Mouse (Mus musculus) spleen, postnatal 14 days (tissue): ENCODE measurements around the gene Dhx30.
"Not testable (repeated sequence)": the region's sequence is repeated elsewhere in the genome, so short reads cannot be mapped to it uniquely, and the experiment has no call there.

ENCODE experiments used
- DNase-seq, 2 experiments: peaks; one replicate each; pipeline ENCODE4 v3.0.0; 2021 to 2022; ENCODE audit warnings: low spot score in 2 of 2

Dhx30 gene

DNA sequence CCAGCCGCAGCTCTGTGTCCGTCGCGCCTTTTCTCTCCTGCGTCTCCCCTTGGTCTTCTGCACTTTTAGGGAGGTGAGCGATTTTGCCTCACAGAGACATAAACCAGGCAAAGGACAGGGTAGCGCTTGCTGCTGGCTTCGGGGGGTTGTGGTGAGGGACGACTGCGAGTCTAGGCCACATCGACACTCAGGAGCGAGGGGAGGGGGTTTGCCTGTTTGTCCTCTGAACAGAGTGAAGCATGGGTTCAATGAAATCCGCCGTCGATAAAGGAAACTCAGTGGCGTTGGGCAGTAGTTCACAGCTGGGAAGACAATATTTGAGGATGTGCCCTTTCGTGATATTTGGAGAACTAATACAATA is at the start of gene Dhx30:
Dhx30 (minus strand) TSS at position 52 of the 361 bp plus-strand sequence.
- DNase-seq = no peak

DNA sequence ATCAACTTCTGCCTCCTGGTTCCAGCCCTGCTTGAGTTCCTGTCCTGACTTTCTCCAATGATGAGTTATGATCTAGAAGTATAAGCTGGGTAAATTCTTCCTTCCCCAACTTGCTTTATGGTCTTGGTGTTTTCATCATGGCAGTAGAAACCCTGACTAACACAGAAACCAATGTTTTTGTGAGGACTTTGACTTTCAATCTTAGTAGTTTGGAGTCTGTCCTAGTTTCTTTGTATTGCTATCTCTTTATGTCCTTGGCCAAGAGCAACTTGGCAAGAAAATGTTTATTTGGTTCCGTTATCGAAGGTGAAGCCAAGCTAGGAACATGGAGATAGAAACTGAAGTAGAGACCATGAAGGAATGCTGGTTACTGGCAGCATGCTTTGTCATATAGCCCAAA is 45.4 kb upstream of the Dhx30 start:
- no peak for DNase-seq

DNA sequence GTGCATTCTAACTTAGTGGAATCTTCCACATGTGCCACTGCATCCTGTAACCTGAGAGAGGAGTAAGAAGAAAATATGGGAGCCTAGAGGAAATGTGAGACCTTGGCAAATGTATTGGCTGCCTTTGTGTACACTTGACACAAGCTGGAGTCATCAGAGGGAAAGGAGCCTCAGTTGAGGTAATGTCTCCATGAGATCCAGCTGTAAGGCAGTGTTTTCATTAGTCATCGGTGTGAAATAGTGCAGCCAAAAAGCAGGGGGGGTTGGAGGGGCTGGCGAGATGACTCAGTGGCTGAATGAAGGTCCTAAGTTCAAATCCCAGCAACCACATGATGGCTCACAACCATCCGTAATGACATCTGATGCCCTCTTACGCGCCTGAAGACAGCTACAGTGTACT is 44.8 kb upstream of the Dhx30 start:
- no peak for DNase-seq

DNA sequence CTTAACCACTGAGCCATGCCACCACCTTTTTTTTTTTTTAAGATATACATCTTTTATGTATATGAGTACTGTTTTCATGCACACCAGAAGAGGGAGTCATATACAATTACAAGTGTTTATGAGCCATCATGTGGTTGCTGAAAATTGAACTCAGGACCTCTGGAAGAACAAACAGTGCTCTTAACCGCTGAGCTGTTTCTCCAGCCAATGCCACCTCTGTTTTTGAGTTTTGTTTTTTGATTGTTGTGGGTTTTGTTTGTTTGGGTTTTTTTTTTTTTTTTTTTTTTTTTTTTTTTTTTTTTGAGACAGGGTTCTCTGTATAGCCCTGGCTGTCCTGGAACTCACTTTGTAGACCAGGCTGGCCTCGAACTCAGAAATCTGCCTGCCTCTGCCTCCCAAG is 42.9 kb upstream of the Dhx30 start:
- DNase-seq = not testable (repeated sequence)

DNA sequence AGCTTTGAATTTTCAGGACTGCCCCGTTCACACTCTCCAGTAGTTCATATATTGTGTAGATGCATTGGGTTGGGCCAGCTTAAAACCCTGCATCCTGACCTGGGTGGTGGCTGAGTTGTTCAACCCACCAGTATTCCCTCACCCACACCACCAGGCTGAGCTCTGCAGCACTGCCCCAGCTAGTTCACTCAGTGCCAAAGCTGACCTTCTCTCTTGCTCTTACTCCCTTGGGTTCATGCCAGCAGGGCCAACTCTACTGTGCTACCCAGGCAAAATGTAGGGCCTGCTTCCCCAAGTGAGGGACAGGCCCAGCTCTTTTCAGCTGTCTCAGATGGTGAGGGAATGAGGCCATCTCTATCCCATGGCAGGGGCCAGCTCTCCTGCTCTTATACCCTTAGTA is 41.4 kb upstream of the Dhx30 start:
- DNase-seq = no peak

DNA sequence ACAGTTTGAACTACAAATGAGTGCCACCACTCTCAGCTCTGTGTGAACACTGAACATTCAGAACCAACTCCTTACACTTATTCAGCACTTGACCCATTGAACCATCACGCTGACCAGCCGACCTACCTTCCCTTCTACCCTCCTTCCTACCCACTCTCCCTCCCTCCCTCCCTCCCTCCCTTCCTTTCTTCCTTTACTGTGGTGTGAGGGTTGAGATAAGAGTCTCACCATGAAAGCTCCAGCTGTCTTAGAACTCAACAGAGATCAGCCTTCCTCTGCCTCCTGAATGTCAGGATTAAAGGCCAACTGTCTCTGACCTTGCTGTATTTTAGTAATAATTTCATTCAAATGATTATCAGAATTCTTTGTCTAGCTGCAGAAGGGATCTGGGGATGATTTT is 31.0 kb upstream of the Dhx30 start:
- no peak for DNase-seq

DNA sequence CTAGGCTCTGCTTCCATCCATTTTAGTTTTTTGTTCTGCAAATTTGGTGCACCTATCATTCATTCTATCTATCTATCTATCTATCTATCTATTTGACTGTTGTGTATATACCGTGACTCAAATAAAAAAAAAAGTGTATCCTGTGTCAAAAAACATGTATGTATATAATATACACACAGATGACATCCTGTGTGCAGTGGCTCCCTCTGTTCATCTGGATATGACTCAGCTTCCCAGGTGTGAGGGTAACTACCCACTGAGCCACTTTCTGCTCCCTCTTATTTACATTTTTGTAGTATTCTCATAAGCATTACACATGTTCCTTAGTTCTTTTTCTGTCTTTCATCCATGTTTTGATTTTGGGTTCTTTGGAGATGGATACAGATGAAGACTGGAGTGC is 24.5 kb upstream of the Dhx30 start:
- DNase-seq = no peak

DNA sequence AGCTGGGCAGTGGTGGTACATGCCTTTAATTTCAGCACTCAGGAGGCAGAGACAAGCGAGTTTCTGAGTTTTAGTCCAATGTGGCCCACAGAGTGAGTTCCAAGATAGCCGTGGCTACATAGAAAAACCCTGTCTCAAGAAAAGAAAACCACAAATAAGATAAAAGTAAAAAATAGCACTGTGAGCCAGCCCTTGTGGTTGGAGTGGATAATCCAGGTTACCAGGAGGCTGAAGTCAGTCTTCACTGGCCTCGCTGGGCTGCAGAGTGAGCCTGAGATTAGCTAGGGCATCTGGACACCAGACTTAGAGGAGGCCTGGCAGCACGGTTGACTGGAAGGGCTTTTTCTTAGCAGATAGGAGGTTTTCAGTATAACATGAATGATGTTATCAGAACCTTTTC is 21.5 kb upstream of the Dhx30 start:
- no peak for DNase-seq

DNA sequence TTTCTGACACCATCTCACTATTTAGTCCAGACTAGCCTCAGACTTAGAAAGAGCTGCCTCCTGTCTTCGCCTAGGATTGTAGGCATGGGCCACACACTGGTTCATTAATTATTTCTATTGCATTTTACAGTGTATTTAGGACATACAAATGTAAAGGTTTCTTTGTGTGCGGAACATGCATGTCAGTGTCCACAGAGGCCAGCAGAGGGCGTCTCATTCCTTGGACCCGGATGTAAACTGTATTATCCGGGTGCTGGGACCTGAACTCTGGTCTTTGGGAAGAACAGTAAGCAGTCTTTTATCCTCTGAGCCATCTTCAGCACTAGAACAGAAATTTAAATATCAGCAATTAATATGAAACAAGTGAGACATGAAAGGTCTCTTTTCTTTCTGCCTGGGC is 16.5 kb upstream of the Dhx30 start:
- no peak for DNase-seq

DNA sequence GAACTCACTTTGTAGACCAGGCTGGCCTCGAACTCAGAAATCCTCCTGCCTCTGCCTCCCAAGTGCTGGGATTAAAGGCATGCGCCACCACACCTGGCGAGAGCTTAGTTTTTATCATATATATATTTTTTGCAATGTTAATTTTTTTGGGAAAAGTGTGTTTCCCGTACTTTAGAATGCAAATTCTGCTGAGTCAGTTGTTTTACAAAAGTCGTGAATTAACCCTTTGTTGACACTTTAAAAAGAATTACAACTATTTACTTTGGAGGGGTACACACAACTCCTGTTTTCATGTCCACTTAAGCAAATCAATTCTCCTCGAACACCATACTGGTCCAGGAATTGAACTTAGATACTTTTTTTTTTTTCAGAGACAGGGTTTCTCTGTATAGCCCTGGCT is 15.3 kb upstream of the Dhx30 start:
- DNase-seq = no peak

DNA sequence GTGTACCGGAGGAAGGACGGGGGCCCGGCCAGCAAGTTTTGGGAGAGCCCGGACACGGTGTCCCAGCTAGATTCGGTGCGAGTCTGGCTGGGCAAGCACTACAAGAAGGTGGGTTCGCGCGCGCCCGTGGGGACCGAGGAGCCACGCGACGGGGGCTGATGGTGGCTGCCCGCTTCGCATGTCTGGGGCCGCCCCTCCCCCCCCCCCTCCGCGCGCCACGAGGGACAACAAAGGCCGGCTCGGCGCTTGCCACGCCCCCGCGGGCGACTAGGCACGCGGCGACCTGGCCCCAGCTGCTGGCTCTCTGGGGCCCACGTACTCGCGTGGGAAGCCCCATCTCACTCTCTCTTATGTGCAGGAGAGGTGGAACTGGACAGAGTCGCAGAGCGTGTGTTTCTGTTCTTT is 14.6 kb upstream of the Dhx30 start:
- peak in 1 of 2 experiments; percentile 42 for DNase-seq

DNA sequence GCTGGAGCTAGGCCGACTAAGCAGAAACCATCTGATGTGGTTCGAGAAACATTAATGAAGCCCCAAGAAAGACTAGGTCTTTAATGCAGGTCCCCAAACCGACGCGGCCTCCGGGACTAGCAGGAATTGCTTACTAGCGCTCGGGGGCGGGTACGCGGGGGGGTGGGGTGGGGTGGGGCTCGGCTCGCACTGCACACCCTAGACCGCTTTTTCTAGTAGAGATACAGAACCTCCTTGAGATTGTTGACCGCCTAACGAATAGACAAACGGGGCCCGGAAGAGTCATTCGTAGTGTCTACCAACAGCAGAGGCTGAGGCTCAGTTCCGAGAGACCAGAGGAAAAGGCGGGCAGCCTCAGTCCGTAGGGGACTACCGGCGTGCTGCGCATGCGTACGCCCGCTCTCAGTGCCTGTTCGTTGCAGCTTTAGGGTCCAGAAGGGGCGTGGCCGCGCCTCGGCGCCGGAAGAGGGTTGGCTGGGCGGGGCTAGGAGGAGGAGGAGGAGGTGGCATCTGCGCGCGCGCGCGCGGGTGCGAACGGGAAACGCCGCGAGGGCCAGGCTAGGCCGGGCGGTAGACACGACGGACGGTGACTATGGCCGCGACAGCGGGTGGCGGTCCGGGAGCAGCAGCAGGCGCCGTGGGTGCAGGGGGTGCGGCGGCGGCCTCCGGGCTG is 14.0 kb upstream of the Dhx30 start:
- peak; percentile 99 to 100 for DNase-seq

DNA sequence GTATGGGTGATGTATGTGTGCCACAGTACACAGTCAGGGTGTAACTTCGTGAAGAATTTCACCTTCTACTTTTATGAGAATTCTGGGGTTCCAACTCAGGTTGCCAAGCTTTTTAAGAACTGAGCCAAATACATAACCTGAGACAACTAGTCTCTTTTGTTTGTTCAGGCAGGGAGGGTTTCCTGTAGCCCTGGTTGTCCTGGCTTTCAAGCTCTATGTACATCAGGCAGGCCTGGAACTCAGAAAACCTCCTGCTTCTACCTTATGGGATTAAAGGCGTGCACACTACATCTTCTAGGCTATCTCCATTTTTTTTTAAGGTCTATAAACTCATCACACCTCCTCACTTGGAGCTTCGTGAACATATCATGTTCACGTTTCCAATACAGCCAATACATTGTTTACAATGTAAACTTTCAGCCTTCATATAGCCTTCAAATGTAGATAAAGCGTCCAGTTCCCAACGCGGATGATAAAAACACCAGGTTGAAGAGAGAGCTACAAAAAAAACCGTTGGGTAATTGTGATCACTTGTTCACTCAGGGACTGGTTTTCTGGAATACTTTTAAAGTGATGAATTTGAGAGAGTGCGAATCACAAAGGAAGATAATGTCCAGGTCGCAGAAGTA is 13.4 kb upstream of the Dhx30 start:
- no peak for DNase-seq

DNA sequence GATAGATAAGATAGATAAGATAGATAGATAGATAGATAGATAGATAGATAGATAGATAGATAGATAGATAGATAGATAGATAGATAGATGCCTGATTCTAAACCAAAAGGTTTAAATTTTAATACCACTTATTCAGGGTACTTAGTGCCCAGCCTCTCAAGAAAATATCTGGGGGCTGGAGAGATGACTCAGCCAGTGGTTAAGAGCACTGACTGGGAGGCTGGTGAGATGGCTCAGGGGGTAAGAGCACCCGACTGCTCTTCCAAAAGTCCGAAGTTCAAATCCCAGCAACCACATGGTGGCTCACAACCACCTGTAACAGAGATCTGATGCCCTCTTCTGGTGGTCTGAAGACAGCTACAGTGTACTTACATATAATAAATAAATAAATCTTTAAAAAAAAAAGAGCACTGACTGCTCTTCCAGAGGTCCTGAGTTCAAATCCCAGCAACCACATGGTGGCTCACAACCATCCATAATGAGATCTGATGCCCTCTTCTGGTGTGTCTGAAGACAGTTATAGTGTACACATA is 6.4 kb upstream of the Dhx30 start:
- not testable (repeated sequence) for DNase-seq

DNA sequence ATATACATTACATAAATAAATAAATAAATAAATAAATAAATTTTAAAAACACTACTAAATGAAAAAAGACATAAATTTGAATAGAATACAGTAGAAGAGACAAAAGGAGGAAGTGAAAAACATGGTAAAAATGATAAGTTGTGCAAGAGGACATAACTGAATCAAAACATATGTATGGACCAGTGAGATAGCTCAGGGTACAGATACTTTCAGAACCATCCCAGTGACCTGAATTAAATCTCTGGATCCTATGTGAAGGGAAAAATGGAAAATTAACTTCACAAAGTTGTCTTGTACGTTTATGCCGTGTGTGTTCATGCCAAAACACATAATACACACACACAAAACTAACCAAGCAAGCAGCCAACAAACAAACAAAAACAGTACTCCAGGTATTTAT is 5.7 kb upstream of the Dhx30 start:
- no peak for DNase-seq

DNA sequence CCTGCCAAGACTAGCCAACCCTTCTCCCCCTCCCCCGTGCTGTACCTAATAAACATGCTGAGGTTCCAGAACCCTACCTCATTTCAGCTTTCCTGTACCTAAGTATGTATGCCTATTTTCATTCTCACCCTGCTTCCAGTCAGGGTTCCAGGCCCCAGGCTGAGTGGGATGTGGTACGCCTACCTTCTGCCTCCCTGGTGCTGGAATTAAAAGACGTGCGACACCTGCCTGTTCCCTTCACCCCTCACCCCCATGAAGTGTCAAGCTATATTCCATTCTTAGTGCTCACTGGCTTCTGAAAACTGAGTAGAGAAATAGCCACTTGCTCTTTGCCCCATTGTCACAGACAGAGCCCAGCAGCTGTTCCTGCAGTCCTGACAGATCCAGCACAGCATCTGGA is 3.8 kb upstream of the Dhx30 start:
- no peak for DNase-seq

DNA sequence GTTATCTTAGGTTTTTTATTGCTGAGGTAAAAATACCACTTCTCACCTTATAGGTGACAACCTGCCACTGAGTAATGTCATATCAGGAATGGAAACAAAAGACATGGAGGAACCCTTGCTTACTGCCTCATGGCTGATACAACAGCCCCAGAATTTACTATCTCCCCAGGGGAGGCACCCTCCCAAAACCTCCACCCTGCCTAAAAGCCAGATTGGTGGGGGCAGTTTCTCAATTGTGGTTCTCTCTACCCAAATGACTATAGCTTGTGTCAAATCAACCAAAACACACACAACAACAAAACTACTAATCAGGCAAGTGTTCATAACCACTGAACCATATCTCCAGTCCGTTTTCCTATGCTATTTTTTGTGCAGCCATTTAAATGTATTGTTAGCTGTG is 619 bp upstream of the Dhx30 start:
- DNase-seq = no peak

DNA sequence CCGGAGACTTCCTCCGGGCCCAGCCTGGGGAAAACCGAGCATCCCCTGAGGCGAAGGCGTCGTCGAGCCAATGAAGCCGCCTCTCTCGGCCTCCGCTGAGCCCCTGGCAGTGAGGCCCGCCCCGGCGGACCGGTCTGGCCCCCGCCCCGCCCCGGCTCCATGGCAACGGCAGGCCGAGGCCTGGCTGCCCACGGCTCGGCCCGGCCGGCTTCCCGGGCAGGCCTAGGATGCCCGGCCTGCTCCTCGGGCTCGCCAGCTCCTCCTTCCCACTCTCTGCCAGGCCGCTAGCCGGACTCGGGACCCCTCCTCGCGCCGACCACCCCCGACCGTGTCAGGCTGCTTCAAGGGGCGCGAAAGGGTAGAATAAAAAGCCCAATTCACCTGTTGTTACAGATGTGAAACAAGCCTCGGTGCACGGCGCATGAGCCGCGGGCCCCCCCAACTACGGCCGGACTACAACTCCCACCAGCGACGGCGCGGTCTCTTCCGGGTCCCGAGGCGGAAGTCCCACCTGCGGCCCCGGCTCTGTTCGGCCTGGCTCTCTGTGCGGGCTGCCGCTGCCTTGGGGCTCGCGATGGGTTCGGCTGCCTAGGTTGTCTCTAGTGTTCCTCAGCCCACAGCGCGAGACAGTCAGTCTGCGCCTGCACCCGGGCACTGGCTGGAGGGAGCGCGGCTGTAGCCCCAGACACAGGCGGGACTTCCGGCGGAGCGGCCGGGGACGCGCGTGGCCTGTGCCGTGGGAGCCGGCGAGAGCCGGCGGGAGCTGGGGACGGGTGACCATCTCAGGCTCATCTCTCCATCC is 452 bp downstream of the Dhx30 start, which contains the start of gene Smarcc1:
Smarcc1 (plus strand) TSS at position 732 of the 802 bp plus-strand sequence.
- DNase-seq = peak; percentile 68 to 74

DNA sequence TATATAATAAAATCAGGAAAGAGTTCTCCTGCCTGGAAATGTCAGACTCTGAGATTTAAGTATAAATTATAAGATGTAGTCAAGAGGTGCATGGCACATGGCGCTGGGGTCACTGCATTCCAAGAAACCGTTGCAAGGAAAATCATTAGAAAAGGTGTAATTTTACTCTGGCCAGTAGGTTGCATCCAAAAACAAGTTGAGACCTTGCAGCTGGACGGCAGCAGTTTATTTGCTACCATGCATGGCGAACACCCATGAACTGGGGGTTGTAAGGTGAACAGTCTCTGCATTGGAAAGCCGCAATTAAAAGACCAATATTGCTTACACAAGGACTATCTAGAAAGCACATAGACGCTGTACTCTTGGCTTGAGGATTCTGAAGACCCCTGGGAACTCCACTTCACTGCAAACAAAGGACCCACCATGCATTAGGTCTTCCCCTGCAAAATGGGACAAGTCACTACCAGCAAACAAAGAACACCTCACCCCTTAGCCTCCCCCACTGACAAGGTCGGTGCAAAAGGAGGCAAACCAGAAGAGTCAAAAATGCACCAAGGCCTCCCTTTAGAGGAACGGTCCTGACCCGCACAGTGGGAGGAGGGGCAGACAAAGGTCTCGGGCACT is 1.2 kb downstream of the Dhx30 start:
- no peak for DNase-seq

DNA sequence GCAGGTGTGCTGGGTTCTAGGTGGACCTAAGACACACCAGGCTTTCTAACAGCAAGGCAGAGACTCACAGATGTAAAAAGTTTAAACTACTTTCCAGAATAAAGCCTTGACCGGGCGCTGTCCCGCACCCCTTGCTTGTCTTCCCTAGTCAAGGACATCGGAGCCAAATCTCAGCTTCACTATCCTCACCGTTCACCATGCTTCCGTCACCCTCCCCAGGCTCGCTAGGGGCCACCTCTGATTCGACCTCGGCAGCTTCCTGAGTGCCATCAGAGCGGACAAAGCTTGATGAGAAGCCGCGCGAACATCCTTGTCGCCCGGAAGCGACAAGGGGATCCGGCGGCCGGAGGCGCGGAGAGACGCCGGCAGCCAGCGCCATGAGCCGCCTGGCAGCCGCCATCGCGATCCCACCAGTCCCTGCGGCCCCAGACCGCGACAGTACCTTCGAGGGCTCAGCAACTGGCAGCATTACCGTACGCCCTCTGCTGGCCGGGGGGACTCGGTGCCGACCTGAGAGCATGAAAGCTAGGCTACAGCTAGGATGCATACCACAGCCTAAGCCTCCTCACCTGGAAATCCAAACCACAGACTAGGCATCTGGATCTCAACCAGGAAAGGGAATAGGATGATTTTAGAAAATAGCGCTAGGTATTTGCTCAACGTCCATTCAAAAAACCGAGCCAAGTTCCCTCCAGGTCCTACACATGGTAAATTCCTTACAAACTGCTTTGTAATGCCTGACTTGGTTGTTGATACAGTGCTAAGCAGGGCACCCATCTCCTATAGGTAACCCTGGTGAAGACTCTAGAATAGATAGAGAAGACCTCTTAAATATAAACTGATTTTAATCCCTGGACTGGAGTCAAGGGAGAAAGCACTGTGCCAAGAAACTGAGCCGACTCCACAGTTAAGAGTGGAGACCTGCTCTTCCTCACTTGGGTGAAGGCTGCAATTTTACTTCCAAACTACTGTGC is 16.7 kb downstream of the Dhx30 start:
- peak; percentile 83 to 92 for DNase-seq

DNA sequence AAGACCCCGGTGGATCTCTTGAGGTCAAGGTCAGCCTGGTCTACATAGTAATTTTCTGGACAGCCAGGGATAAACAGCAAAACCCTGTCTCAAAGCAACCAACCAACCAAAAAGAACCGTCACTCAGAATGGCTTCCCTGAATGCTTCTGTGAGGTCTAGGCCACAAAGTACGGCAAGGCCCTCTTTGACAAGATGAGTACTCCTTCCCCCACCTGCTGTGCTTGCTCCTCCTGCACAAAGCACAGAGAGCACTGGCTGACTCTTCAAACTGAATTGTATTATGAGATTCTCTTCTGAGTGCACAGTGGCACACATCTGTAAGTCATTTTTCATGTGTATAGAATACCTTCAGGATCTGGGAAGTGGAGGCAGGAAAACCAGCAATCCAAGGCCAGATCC is 19.8 kb downstream of the Dhx30 start:
- DNase-seq = no peak
